Mouse (Mus musculus): ENCODE data around the gene Pde6d. TPM values are rescaled to one million over a fixed set of nuclear protein-coding genes. Genes with fewer than 3 reads are reported as not detected.
"Not testable (repeated sequence)": the region's sequence is repeated elsewhere in the genome, so short reads cannot be mapped to it uniquely, and the experiment has no call there.

Pde6d gene
- total RNA-seq, 2 experiments from 2014 or later: 60.5 to 63.2 TPM

GRCm38 (mm10) chr1:86528571-86529180, 53.8 kb downstream of the Pde6d start:
- peak in 1 of 2 experiments; percentile 56 for DNase-seq (ENCODE audit: low spot score in 2 of 2)
- intact Hi-C loops (cut with DNase I): loop anchor here (1.0 kb wide), 1 partner anchor 26 kb away; no protein-coding TSS in a partner anchor

- peak; percentile 94 to 95 for DNase-seq (ENCODE audit: low spot score in 2 of 2)
- intact Hi-C loops (cut with DNase I): loop anchor here (1.0 kb wide), 1 partner anchor 26 kb away; no protein-coding TSS in a partner anchor
These were observed 54.6 kb downstream of the Pde6d start for GRCm38 (mm10) chr1:86527599-86528486.

DNA sequence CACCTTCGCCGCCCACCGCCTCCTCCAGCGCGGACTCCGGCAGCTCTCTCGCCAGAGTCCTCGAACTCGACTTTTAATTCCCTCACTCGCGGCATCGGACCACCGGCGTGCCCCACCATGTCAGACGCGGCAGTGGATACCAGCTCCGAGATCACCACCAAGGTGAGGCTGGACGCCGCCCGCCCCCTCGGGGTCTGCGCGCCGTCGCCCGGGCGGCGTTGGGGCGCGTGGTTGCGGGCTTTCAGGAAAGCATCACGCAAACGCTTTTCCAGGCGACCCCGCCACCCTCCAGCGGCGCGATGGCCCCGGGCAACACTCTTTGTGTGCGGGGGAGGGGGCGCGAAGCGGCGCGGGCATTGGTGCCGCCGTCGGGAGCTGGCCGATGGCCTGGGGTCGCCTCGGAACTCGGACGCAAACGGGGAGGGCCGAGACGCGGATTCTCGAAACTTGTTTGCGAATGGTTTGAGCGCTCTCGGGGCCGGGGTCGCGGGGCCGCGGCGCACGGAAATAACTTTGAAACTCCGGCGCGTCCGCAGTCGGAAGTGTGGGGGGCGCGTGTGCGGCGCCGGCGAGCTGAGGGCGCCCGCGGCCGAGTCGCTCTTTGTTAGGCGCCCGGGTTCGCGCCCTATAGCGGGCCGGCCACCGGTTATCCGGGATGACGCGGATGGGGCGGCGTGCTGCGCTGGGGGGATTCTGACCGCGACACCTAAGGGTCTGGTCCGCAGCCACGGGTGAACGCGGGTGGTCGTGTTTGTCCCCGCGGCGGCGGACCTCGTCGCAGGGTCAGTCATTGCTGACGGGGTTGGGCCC, 55.4 kb downstream of the Pde6d start:
- intact Hi-C loops (cut with DNase I): no loop called here
- DNase-seq (ENCODE audit: low spot score in 2 of 2): no peak

DNA sequence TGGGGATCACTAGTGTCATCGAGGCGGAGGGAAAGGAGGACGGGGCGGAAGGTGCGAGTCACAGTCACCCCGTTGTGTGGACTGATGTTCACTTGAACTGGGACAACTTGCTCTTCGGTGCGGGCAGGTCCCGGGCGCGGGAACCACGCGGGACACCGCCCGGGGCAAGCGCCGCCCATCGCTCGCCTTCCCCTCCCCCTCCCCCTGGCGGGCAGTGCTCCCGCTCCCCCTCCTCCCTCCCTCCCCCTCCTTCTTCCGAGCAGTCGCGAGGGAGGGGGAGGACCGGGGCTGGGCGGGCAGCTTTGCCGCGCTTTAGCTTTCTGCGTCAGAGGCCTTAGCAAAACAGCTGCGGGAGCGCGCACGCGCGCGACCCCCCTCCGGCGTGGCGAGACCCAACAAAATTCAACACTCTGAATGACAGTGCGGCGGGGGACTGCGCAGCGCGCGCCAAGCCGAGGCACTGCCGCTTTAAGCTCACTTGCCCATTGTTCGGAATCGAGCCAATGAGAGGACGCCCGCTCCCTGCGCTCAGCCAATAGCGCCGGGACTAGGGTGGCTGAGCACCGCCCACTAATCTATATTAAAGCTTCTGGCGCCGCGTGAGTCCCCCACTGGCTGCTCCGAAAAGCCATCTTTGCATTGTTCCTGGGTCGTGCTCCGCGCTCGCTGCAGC, 56.2 kb downstream of the Pde6d start, which contains the start of gene Ptma:
Gene Ptma (plus strand): TSS at position 611 of the 673 bp plus-strand sequence.
- intact Hi-C loops (cut with DNase I): no loop called here
- peak; percentile 99 to 100 for DNase-seq (ENCODE audit: low spot score in 2 of 2)

DNA sequence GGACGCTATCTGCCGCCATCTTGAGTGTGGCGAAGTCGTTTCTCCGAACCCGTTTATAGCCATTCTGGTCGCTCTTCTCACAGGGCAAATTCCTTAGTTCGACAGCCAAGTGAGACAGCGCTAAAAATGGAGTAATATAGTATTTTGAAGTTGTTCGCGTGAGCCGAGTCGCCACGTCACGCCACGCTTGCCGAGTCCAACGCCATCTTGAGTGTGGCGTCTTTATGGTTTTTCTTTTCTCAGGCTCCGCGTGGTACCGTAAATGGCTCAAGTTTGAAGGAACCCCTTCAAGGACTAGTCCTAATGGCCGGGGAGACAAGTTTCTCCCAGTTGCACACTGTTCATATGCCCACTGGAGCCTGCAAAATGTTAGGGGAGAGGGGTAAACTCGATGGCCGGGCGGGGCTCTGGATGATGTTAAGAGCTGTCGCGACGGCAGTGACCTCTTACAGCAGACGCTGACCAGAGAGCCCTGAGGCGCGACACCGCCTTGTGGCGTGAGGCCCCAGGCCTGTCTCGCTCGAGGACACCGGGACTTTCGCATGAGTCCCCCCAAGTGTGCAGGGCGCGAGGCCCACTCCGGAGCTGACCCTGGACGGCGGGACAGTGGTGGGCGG, 56.8 kb downstream of the Pde6d start:
- intact Hi-C loops (cut with DNase I): loop anchor here (1.0 kb wide), 1 partner anchor 38 kb away; no protein-coding TSS in a partner anchor
- DNase-seq (ENCODE audit: low spot score in 2 of 2): peak in 1 of 2 experiments; percentile 64

DNA sequence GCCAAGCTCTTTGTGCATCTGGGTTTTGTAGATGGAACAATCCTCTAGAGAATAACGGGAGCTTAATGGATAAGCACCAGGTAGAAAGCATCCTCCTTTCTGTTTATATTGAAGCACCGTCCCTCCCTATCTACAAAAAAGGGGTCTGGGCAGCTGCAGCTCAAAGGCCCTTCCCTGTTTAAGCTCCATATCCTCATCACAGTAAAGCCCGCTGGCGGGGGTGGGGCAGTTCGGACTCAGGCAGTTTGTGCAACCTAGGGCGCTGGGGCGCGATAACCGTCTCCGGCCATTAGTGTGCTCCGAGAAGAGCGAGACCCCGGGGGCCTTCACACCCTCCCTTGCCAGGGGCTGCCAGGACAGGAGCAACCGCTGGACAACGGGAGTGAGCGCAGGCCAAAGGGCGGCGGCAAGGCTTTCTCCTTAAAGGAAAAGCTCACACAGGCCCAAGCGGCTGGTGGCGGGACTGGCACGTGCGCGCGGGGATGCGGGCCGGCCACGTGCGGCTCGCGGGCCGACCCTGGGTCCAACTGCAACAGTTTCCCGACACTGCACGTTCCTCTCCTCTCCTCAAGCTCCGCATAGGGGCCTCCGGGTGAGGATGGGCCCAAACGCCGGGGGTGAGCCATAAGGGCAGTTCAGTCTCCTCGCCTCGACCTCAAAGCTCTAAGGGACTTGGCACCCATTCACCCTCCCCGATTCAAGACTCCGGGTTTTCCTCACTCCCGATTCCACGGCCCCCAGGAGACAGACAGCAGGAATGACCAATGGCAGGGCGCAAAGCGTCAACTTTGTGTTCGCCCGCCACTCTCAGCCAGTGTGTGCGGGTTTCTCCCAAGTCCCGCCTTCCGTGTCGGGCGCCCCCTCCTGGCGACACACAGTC, 57.6 kb downstream of the Pde6d start:
- intact Hi-C loops (cut with DNase I): loop anchor here (1.0 kb wide), 1 partner anchor 38 kb away; no protein-coding TSS in a partner anchor
- peak; percentile 100 for DNase-seq (ENCODE audit: low spot score in 2 of 2)

DNA sequence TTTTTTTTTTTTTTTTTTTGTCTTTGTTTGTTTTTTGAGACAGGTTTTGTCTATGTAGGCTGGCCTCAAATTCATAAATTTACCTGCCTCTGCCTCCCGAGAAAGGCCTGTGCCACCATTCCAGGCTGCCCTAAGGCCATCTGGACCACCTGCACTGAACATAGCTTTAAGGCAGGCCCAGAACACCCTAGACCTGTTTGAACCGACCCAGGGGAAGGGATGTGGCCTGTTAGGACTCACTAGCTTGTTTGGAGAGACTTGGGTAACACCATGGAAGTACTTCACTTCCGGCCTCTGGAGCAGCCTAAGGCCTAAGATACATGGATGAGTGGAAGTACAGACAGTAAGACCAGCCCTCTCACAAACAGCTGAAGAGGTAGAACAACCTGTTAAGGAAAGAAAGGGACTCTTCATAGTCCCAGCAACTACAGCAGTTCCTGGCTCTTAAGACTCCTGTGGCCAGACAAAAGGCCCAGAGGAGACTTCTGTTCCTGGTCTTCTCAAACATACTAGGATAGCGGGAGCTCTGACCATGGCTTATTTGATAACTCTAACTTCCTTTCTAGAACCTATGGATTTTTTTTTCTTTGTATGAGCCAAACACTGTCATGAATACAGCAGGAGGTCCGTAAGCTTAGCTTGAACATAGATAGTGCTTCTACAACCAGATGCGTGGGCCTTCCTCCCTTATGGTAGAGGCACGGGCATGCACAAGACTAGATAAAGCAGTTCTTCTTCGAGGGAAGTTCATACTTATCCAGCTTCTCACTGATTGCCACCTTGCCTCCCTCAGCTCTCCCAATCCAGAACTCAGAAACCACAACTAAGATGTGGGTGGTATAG, 58.4 kb downstream of the Pde6d start:
- intact Hi-C loops (cut with DNase I): no loop called here
- DNase-seq (ENCODE audit: low spot score in 2 of 2): no peak

DNA sequence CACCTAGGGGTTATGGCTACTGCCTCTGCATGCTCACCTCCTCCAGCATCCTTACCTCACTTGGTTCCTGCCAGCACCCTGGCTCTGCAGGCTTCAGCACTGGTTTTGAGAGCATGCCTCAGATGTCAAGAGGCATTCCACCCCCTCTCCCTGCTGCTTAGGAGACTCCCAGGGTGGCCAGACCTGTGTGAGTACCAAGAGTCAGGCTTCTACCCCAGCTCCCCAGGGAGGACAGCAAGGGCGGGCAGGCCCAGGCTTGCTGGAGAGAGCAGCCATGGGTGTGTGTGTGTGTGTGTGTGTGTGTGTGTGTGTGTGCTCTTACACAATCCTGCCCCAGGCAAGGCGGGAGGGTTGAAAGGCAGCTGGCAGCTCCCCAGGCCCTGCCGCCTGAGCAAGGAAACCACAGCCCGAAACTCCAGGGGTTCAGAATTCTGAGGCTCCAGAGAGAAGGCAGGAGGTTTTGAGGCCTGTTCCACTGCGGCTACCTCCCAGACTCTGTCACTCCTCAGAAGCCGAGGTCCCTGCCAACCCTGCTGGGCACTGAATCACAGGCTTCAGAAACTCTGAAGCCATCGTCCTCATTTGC, 60.0 kb downstream of the Pde6d start:
- DNase-seq (ENCODE audit: low spot score in 2 of 2): no peak
- intact Hi-C loops (cut with DNase I): no loop called here

DNA sequence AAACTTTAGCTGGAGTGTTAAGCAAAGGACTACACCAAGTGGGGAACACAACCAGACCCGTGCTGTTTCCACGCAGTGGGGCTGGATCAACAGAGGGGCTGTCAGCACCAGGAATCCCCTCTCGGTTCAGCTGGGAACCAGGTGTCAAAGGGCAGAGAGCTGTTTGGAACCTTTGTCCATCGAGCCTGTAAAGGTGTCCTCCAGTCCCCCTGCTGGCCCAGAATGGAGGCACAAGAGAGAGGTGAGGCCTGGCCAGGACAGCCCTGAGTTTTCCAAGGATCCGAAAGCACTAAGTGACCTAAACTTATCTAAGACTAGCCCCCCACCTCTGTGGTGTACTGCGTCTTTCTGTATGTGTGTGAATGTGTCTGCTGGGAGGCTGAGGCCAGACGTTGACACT, 62.1 kb downstream of the Pde6d start:
- intact Hi-C loops (cut with DNase I): no loop called here
- DNase-seq (ENCODE audit: low spot score in 2 of 2): no peak

DNA sequence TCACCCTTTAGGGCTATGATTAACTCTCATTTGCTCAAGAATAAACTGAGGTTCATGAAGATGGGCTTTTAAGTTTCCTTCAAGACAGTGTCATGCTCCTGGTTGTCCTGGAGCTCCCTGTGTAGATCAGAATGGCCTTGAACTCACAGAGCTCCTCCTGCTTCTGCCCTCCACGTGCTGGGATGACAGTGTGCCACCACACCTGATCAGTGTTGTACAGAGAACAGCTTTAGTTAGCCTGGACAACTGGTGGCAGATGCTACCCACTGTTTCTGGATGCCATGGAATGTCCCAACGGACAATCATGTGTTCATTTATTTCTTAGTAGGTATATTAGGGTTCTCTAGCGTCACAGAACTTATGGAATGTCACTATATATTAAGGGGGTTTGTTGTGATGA, 65.4 kb downstream of the Pde6d start:
- no peak for DNase-seq (ENCODE audit: low spot score in 2 of 2)
- intact Hi-C loops (cut with DNase I): no loop called here

GRCm38 (mm10) chr1:86515715-86516410, 66.6 kb downstream of the Pde6d start:
- intact Hi-C loops (cut with DNase I): no loop called here
- no peak for DNase-seq (ENCODE audit: low spot score in 2 of 2)

DNA sequence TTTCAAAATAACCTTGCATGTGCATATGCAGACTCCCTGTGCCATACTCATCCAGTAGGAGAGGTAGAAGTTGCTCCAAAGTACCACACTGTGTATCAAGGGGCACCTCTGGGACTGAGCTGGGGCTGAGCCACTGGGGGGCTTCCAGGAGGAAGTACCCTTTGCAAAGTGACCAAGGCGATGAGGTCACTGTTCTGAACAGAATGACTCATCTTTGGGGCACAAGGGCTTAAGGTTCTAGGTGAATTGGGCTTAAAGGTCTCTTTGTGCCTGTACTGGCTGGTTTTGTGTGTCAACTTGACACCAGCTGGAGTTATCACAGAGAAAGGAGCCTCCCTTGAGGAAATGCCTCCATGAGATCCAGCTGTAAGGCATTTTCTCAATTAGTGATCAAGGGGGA, 69.4 kb downstream of the Pde6d start:
- intact Hi-C loops (cut with DNase I); DNase-seq (ENCODE audit: low spot score in 2 of 2): not testable (repeated sequence)

GRCm38 (mm10) chr1:86512154-86512720, 70.2 kb downstream of the Pde6d start:
- no peak for DNase-seq (ENCODE audit: low spot score in 2 of 2)
- intact Hi-C loops (cut with DNase I): no loop called here

- intact Hi-C loops (cut with DNase I): no loop called here
- no peak for DNase-seq (ENCODE audit: low spot score in 2 of 2)
These were observed 71.6 kb downstream of the Pde6d start for GRCm38 (mm10) chr1:86510676-86511441.

DNA sequence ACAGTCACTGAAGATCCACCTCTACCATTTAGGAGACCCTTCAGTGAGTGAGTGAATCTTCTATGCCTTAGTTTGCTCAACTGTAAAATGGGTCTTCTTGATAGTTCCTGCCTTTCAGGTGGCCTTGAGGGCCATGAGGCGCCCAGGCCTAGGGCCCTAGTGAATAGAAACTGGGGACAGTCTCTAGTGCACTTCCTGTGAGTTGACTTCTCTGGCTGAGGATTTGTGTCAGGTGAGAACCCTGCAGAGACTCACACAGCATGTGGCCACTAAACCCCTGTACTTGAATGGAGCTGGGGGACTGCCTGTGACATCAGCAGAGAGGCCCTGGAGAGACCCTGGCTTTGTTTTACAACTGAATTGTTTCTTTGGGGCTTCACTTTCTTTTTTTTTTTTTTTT, 72.2 kb downstream of the Pde6d start:
- intact Hi-C loops (cut with DNase I): no loop called here
- DNase-seq (ENCODE audit: low spot score in 2 of 2): no peak

Data from left cerebral cortex, postnatal 14 days (tissue).